Mouse (Mus musculus) lung, adult 2 months (tissue): ENCODE data around the gene Col4a3.

Experiments used
- CTCF ChIP-seq: fragments of 200-500 bp; IDR thresholded peaks from 2 replicates; pipeline ENCODE4 v1.5.1; 2011; ENCODE audit warnings: mild to moderate bottlenecking, low read length, control low read depth; ENCODE audit not compliant: insufficient read depth
- POLR2A ChIP-seq: fragments of 200-500 bp; IDR thresholded peaks from 2 replicates; pipeline ENCODE4 v1.6.1; 2011; ENCODE audit warnings: low read depth, mild to moderate bottlenecking, control low read depth, low read length, borderline replicate concordance; ENCODE audit errors: extremely low read depth

DNA sequence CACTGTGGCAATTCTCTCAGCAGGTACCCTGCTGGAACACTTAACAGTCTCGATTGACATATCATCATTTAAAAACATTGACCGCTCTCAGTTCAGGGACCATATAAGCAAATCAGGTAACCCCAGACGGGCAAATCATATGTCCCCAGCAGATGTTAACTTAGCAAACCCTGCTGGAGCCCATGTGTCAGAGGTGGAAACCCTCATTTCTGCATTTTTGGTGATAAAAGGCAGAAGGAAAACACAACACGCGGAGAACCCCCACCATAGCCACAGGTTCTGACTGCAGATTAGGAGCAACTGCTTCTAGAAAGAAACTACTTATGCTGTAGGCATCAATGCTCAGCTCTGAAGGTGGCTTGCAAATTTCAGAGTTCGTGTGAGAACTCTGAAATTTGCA is 38.2 kb downstream of the Col4a3 start:
- TF ChIP-seq POLR2A (no peak), CTCF (no peak)
